In the genomic region with DNA sequence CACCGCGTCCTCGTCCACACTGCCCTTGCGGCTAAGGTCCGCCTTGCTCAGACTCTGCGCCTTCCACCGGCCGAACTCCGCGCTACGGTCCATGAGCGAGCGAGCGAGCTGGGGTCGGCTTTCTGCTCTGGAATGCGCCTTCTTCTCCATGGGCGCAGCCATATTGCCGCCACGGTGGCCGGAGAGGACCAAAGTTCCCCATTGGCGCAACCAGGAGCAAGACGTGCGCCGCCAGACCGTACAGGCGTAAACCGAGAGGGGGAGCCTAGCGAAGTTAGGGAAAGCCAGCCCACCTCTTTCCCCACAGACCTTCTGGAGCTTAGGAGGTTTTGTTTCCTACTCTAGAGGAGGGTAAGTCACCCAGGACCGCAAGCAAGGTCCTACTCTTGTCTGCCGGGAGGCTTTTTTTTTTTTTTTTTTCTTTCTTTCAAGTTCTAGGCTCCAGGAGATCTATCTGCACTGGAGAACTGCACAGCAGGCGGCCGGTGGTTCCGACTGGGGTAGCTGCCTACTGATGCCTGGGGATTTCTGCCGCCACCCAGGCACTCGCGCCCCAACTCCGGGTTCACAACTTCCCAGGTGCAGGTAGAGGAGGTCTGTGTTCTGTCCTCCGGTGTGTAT, we compare ENCODE assay signal across 8 mouse cellular contexts. TPM values are rescaled to one million over a fixed set of nuclear protein-coding genes. Genes with fewer than 3 reads are reported as not detected.
DNase-seq lines count a peak whose midpoint lies in the region; ATAC-seq lines count a peak whose summit lies in the region.

A gene (minus strand): TSS at position 171 of the 621 bp plus-strand sequence.

- H3K36me3 ChIP-seq in intestine, embryonic 14.5 days (ENCODE audit: control insufficient read depth, insufficient read depth, low read length), result peaks cover 22% of the 10 kb centered on the region

- H3K9me3 ChIP-seq in intestine, embryonic 14.5 days (ENCODE audit: control insufficient read depth, low read length), result no peaks in the 10 kb centered on the region

- H3K4me1 ChIP-seq in intestine, embryonic 14.5 days (replicated peaks; ENCODE audit: control insufficient read depth, insufficient read depth, low read length), result 0 out of 2 replicates have a peak, but pooled peaks cover 2% of the 10 kb centered on the region

- peak within 1 kb of the TSS; percentile 75 for H3K9ac ChIP-seq in intestine, embryonic 14.5 days (ENCODE audit: low read length)

- intact Hi-C loops in left cerebral cortex, postnatal 14 days (cut with DNase I), result loop anchor here (5.0 kb wide), 1 partner anchor 495 kb away; a partner anchor contains a TSS

- peak within 1 kb of the TSS; percentile 77 for H3K4me3 ChIP-seq in intestine, embryonic 14.5 days (ENCODE audit: low read depth, low read length)

- peak; percentile 99 to 100 for DNase-seq in adrenal gland, adult 18-20 months (ENCODE audit: low spot score in 2 of 2)
- DNase-seq in embryo, embryonic 11 days, result peak; percentile 96
- DNase-seq in gastrocnemius, postnatal 25 days, result peak; percentile 93
- DNase-seq in intestine, embryonic 14.5 days (ENCODE audit: low spot score), result peak; percentile 99
- DNase-seq in left cerebral cortex, postnatal 14 days (ENCODE audit: low spot score in 2 of 2), result peak; percentile 94 to 98
- peak; percentile 97 for DNase-seq in mesoderm, embryonic 11.5 days (ENCODE audit: low read depth, low spot score)
- peak; percentile 92 to 94 for DNase-seq in right cerebral cortex, postnatal 36 days (ENCODE audit: low spot score in 2 of 2)
- peak; percentile 95 for DNase-seq in yolk sac, embryonic 10.5 days (ENCODE audit: low spot score)

- peak; percentile 97 for ATAC-seq in intestine, embryonic 14.5 days (replicated peaks; ENCODE audit: low FRiP score, low TSS enrichment, low read depth)

- H3K27ac ChIP-seq in intestine, embryonic 14.5 days (ENCODE audit: low read depth), result peak within 1 kb of the TSS; percentile 89

- whole genome bisulfite sequencing in intestine, embryonic 14.5 days, result under 1% methylated on average over 38 of the region's 38 CpGs

- peak within 1 kb of the TSS; percentile 84 for H3K4me2 ChIP-seq in intestine, embryonic 14.5 days (ENCODE audit: low read length)

- H3K27me3 ChIP-seq in intestine, embryonic 14.5 days (replicated peaks; ENCODE audit: control insufficient read depth, insufficient read depth, low read length), result no peaks in the 10 kb centered on the region

RNA-seq across cellular contexts. Expression of the gene that starts here (rescaled TPM):
- 1 to 10 TPM; 3.4 to 5.1 TPM for total RNA-seq in adrenal gland, adult 18-20 months (2021)
- 1 to 10 TPM; 2.7 to 2.9 TPM for total RNA-seq in gastrocnemius, postnatal 25 days (2021)
- polyA plus RNA-seq in intestine, embryonic 14.5 days (2014; fragmentation: Nextera tagmentation; extraction: Ambion mirVana), result 12.5 and 16.3 TPM in 2 replicates
- 10 to 100 TPM; 12.3 to 12.4 TPM for total RNA-seq in left cerebral cortex, postnatal 14 days (2021)

Comparison
In these comparisons a context has a peak if more than half of its experiments do, and no peak if none do; other contexts are left out.
1. Peak in every context shown above with its lines: DNase-seq, ATAC-seq, H3K4me3 ChIP-seq and H3K27ac ChIP-seq.